Mouse (Mus musculus): ENCODE results near the gene Grb10. TPM values are rescaled to one million over a fixed set of nuclear protein-coding genes. Genes with fewer than 3 reads are reported as not detected.

The Grb10 gene
- total RNA-seq, 1 experiment from 2014 or later = not detected

DNA sequence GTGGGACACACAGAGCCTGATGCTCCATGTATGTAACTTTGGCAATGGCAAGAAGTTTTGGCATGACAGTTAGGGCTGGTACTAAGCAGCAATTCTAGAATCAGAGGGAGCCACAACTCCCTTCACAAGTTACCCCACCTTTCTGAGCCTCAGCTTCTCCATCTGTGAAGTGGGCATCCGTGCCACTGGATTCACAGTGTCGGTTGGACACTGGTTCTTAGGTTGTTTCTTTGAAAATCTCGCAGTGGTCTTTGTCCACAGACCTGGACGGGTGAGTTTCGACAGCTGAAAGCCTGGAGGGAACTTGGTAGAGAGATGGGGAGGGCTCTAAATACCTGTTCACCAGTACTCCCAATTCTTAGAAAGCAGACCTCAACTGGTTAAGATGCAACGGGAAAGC lies 83.9 kb downstream of the Grb10 start:
- no peak for ATAC-seq (replicated peaks; ENCODE audit: insufficient number of reproducible peaks, low FRiP score, low TSS enrichment, poor library complexity, severe bottlenecking)

DNA sequence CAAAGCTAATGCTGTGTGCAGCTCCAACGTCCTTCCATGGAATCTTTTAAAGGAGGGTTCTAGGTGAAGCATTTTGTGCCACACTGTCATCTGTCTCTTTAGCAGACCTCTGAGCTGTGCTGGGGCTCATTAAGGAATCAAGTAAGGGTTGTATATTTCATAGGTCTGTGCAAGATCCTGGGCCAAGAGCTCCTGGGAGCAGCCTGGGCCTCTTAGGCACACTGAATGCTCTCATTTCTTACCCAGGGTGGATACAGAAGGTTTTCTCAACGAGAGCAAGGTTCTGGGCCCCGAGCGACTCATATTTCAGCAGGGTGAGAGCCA lies 84.4 kb downstream of the Grb10 start:
- ATAC-seq (replicated peaks; ENCODE audit: insufficient number of reproducible peaks, low FRiP score, low TSS enrichment, poor library complexity, severe bottlenecking) = no peak

DNA sequence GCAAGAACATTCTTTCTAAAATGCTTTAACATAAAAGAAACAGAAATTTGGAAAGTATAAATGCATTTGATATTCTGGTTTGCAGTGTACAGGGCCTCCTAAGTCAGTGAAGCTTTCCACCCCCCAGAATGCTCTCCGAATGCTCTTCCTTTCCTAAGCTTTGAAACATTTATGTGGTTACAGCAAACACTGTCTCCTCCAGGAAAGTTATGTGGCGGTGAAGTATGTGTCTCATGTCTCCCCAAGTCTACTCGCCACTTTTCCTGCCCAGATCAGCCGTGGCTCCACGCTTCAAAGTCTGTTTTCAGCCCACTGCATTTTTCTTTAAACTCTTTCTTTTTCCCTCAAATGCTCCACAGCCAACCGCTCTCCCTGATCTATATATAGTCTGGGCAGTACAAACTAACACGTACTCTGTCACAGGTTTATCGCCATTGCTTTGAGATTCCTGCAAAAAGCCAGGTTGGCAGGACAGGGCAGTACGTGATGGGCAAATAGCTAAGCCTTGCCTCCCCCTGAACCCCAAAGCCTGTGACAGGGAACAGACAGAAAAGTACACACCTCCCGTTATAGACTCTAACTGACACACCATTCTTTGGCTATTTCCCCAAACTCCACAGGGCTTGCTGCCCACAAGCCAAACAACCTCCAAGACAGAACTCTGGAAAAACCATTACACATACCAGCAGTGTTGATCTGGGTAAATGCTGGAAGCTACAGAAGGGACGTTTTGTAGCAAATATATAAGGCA lies 84.9 kb downstream of the Grb10 start:
- ATAC-seq (replicated peaks; ENCODE audit: insufficient number of reproducible peaks, low FRiP score, low TSS enrichment, poor library complexity, severe bottlenecking) = no peak

DNA sequence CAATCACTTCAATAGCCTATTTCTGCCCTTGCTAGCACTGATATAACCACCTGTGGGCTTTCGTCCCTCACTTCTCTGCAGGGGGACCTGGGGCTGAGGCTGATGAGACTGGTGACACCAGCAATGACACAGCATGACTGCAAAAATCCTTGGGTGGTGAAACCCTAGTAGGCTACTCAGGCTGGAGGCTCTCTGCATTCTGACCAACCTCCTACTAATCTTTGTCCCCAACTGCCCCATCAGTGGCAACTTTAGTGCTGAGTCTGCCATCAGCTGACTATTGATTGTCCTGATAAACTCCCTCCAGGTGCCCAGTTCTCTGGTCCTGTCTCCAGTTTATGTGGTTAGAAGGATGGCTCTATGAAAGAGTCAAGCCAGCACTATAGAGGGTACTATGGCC lies 85.9 kb downstream of the Grb10 start:
- no peak for ATAC-seq (replicated peaks; ENCODE audit: insufficient number of reproducible peaks, low FRiP score, low TSS enrichment, poor library complexity, severe bottlenecking)

DNA sequence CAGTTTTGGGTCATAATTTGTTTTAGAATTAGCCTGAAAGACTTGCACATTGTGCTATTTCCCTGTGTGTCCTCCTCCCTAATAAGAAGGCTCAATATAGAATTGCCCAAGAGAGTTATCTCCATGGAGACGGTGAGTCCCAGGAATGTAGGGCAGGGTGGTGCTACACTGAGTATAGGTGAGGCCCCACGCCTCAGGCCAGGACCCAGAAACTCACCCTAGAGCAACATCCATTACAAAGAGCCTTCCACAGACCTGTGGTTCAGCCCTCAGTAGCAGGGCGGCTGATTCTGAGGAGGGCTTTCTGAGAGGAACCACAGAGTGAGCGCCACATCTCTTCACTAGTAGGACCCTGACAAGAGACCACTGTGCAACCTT lies 89.5 kb downstream of the Grb10 start:
- no peak for ATAC-seq (replicated peaks; ENCODE audit: insufficient number of reproducible peaks, low FRiP score, low TSS enrichment, poor library complexity, severe bottlenecking)

DNA sequence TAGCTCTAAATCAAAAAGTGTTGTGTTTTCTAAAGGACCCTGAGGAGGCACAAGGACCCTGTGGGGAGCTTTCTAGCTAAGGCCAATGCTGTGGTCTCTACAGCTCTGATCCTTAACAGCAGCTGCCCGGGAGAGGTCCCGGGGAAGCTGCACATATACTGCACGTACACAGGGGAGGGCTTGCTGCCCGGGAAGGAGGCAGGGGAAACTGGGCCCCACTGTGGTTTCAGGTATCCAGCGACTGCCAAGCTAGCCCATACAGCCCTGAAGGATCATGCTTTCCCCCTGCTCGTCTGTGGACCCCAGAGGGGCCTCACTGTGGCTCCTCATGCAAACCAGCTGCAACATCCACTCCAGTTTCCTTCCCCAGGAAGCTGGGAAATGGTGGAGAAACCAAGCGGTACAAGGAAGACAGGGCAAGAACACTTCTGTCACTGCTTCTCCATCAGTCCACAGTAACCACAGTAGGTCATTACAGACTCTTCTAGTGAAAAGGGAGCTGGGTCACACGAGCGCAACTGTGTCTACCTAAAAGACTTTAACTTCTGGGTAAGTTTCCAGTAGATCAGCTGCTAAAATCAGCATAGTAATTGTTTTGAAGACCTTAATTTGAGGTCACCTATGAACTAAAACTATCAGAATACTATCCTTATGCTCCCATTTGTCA lies 90.0 kb downstream of the Grb10 start:
- no peak for ATAC-seq (replicated peaks; ENCODE audit: insufficient number of reproducible peaks, low FRiP score, low TSS enrichment, poor library complexity, severe bottlenecking)

DNA sequence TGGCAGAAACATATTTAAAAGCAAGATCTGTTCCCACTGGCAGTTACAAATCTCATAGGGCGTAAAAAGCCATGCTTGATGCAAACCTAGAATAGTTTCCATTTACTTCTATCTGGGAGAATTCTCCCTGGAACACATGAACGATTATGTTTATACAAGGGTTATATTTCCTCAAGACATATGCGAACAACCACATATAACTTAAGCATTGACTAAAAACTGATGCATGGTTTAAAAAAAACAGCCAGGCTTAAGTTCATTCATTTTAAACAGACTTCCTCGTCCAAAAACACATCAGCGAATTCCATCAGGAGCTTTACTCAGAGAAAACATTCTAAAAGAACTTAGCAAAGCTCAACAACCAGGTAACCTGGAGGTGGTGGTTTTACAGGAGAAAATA lies 90.6 kb downstream of the Grb10 start:
- ATAC-seq (replicated peaks; ENCODE audit: insufficient number of reproducible peaks, low FRiP score, low TSS enrichment, poor library complexity, severe bottlenecking) = no peak

DNA sequence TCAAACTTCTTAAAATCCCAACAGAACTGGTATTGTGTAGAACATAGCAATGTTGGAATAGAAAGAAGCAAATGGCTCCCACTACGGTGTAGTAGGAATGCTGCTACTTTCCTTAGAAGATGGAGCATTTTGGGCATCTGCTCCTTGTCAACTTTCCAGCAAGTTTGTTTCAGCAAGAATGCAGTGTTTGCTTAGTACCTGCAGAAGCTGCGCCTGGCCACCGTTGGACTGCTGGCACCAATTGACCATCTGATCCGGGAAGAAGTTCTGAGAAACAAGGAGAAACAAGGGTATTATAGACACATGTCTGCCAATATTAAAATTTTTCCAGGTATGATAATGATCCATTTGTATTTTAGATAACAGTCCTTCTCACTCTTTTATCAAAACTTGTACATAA lies 92.7 kb downstream of the Grb10 start:
- no peak for ATAC-seq (replicated peaks; ENCODE audit: insufficient number of reproducible peaks, low FRiP score, low TSS enrichment, poor library complexity, severe bottlenecking)

DNA sequence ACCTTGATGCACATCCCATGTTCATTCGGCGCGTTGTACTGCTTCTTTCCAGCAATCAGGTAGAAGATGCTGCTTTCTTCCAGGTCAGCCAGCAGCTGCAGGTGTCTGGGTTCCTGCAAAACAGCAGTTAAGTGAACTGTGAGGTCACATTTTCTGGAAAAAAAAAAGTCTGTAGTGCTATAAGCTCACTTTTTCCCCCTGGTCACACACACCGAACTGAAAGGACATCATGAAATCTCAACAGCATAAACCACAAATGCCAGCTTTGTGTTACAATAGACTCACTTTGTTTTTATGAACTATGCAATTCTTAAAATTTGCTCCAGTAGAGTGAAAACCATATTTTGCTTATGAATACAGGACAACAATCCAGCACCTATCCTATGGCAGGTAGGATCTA lies 93.7 kb downstream of the Grb10 start:
- ATAC-seq (replicated peaks; ENCODE audit: insufficient number of reproducible peaks, low FRiP score, low TSS enrichment, poor library complexity, severe bottlenecking) = no peak

DNA sequence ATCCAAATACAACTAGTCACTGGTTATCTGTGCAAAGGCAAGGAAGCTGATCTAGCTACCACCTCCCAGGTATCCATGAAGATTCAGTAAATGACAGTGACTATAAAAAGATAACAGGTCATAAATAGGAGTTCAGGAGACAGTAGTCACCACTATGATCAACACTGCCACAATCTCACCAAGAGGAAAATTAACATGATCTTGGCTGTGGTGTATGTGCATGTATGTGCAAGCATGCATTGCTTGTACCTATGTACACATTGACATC lies 94.5 kb downstream of the Grb10 start:
- no peak for ATAC-seq (replicated peaks; ENCODE audit: insufficient number of reproducible peaks, low FRiP score, low TSS enrichment, poor library complexity, severe bottlenecking)

DNA sequence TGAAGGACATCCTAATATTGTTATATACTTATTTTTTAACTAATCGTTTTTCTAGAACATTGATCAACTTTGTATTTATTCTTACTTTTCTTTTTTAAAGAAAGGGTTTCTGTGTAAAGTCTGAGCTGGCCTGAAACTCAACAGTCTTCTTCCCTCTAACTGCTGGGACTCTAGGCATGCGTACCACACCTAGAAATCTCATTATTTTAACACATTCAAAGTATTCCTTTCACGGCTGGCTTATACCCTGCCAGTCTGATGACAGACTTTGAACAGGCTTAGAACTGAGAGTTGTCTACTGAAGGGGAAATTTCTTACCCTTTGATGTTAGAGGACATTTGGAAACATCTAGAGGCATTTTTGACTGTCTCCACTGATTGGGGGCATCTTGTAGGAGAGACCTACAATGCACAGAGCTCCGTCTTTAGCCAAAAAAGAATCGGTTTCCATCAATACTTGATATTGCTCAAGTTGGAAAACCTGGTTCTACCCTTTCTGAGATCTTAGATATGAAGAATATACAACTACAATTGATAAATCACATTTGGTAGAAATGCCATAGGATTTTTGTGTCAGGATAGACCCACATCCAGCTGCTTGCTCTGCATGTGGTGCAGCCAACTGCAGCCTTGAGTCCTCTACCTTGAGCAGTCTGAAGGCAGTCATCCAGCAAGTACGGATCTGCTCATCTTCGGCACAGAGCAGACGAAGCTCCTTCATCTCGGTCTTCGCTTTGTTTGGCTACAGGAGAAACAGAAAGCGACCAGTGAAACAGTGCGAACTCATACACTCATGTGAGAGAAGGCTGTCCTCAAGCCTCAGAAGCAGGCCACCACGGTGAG lies 95.0 kb downstream of the Grb10 start:
- no peak for ATAC-seq (replicated peaks; ENCODE audit: insufficient number of reproducible peaks, low FRiP score, low TSS enrichment, poor library complexity, severe bottlenecking)

DNA sequence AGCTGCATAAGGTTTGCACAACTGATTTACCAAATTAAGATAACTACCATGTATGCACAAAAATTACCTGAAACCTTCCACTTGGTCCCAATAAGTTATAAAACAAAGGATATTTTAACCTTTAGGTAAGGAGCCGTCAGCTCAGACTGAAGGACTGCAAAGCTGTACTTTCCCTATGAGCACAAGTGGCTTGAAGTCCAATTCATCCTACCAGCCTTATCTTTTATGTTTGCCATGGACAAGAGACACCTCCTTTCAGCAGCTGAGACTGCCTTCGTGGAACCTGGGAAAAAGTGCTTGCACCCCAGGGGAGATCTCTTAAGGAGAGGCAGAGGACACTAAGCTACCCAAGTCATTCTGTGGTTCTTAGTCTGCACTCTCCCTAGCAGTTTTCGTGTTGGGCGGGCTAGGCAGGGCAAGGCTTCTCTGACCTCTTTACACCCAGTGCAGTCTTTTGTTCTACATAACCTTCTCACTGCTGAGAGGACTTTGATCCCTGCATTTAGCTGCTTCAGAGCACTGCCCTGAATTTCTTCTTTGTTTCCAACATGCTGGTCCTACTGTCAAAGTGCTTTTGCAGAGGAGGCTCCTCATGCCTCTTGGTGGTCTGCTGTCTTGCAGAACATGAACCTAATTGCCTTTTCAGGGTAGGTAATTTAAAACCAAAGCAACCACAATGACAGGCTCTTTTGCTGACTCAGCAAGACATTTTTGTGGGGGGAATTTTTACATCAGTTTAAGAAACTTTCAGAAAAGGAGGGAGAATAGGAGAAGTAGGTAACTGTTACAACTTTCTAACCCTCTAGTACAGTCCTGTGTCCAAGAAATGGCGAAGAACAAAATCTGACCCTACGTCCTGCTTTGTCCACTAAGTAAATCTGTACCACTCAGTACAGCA lies 95.9 kb downstream of the Grb10 start:
- ATAC-seq (replicated peaks; ENCODE audit: insufficient number of reproducible peaks, low FRiP score, low TSS enrichment, poor library complexity, severe bottlenecking) = no peak

DNA sequence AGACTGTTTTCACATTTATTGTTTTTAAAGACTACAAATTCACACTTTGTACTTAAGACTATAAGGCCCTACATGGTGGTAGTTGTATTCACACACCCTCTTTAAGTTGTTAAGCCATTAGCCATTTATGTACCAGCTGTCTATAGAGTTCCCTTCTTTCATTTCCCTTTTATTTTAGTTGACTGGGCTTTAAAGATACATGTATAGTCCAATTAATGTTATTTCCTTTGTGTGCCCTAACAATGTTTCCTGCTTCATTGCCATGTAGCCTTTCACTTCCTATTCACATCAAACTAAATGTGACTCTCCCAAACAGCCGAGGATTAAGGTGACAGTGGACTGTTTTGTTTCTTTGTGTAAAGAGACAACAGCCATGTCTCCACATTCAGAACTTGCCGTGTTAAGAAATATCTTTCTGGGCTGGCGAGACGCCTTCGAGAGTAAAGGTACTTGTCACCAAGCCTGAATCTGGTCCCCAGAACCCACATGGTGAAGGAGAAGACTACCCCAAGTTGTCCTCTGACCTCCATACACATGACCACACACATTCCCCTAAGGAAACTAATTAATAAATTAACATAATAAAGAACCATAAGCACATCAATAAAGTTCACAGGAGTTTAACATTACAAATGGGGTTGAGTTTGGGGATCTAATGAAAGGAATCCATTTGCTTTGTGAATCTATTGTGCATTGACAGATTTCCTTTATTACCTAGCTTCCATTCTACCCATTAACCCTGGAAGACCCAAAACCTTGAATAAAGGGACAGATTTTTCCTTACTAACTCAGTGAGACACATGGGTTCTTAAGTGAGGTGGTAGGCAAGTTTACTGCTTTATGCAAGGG lies 97.4 kb downstream of the Grb10 start:
- no peak for ATAC-seq (replicated peaks; ENCODE audit: insufficient number of reproducible peaks, low FRiP score, low TSS enrichment, poor library complexity, severe bottlenecking)

DNA sequence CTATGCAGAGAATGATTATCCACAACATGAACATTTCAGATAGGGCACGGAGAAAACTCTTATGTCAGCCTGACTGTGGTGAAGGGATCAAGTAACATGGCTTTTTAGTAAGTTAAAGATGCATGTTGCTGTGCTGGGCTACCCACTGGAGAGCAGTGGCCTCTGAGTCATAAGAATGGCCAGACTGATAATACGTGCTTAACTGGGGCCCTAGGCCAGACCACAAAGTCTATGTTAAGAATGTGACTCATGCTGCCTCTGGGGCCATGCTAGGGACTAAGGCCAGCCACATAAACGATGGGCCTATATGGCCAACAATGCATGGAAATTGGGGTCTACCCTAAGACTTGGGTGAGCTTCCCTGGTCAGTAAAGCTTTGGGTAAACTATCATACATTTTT lies 98.9 kb downstream of the Grb10 start:
- no peak for ATAC-seq (replicated peaks; ENCODE audit: insufficient number of reproducible peaks, low FRiP score, low TSS enrichment, poor library complexity, severe bottlenecking)

DNA sequence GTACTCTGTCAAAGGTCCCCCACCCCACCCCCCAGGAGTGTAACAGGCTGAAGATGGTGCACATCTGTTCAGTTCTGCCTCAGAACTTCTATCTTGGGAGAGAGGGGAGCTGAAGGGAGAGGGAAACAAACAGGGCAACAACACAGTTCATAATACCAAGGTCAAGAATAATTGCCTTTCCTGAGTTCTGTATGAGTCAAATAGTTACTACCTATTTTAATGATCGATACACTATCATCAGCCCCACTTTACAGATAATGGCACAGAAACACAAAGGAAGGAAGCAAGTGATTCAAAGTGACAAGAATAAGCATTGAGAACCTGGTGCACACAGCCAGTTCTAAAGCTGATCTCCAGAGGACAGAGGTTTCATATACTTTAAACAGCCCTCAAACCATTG lies 99.9 kb downstream of the Grb10 start:
- ATAC-seq (replicated peaks; ENCODE audit: insufficient number of reproducible peaks, low FRiP score, low TSS enrichment, poor library complexity, severe bottlenecking) = no peak

DNA sequence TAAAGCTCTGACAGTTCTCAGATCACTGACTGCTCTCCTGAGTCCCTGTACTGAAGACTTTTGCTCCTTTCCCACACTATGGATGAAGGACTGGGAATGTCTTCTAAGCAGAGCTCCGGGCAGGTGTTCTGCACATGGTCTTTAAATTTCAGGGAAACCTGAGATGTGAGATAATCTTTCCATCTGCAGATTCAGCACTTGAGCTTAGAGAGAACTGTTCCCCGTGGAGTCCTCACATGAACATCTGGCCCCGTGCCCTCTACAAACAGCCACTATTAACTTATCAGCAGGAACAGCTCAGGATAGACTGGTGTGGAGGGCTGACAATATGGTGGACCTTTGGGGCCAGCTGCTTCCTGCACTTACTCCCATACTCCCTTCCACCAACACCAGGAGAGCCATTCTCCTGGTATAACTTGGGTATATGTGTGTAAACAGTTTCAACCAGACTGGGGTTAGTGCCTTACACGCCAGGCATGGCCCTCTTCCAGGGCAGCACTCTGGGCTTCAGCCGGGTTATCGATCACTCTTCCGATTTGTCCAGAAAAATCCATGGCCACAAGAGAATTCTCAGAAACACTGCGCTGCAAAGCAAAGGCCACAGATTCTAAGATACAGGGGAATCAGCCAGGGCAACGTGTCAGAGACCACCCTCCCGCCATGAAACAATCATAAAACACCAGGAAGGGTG lies 101.0 kb downstream of the Grb10 start:
- ATAC-seq (replicated peaks; ENCODE audit: insufficient number of reproducible peaks, low FRiP score, low TSS enrichment, poor library complexity, severe bottlenecking) = no peak

DNA sequence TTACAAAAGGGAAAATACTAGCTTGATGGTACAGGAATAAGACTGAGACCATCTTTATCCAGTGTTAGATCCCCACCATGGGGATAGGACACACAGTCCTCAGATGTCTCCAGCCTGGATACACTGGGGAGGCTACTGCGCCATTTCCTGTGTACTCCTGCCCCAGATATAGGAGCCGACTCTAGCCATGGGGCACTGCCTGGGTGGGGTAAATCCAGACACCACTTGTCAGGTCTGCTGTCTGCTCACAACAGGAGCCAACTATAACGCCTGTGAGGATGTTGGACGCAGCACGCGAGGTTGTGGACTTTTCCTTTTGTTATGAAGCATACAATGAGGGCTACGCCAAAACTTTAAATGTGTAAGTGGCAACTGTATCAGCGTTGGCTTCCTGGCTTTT lies 103.7 kb downstream of the Grb10 start:
- ATAC-seq (replicated peaks; ENCODE audit: insufficient number of reproducible peaks, low FRiP score, low TSS enrichment, poor library complexity, severe bottlenecking) = no peak
